Mouse (Mus musculus) heart, postnatal 10 days (tissue): ENCODE measurements at regions not wholly inside any gene's neighbourhood (a gene's known extent, or its start where the extent isn't known, plus 50 kb on each side); places are given as distances from the start of the nearest gene placed in this dataset.

Experiments
- DNase-seq, 2 experiments: peaks; one replicate each; pipeline ENCODE4 v3.0.0; 2021
- intact Hi-C: fragments of 180-260 bp; cut with DNase I; formaldehyde crosslinking; loops from one replicate; pipeline ENCODE4 v1.15.1; 2025

DNA sequence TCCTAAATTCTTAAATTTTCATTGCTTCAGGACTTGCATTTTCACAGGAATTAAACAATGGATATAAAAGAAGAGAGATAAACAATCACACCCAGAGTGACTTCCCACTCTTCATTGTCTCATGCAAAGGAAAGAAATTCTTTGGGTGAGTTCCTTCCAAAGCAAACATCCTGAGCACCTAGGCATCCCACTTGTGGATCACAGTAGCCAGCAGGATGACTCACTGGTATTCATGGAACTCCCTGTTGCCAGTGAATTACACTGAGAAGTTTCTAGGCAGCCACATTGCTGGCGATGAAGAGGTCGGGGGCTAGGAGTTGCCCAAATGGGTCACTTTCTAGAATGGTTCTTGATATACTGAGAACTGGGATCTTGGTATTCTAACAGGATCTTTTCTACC lies 609.2 kb upstream of the A1bg start:
- DNase-seq = no peak
- intact Hi-C loops = loop anchor here (10.0 kb wide), 1 partner anchor 377 kb away; no protein-coding TSS in a partner anchor

DNA sequence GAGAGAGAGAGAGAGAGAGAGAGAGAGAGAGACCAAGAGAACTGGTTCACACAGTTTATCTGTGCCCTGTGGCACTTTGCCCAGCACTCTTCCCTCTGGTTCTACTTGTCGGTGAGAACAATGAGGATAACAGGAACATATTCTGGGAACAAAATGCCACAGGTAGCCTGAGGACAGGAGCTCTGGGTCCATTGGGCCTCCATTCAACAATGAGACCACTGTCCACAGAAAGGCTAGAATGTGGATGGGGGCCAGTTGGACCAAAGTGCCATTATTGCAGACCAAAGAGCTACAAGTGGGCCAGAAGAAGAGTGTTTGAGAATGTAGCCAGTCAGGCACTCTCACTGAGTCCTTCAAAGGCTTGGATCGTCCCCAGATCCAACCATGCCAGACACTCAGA lies 600.2 kb upstream of the A1bg start:
- intact Hi-C loops = no loop called here
- DNase-seq = peak; percentile 68 to 76

DNA sequence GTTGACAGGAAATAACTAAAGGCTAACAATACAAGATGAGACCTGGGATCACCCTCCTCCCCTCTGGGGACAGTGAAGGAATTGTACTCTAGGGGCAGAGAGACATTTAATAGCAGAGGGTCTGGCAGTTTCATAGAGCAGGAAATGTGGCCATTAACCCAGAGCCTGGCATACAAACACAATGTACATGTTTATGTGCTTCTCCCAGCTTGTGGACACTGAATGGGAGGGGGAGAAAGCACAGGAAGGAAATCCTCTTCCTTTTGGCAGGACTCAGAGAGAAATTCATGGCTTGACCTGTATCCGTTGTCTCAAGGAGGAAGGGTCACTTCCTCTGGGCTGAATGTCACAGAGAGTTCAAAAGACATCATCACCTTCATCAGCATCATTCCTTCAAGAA lies 594.5 kb upstream of the A1bg start:
- intact Hi-C loops = loop anchor here (5.0 kb wide), 1 partner anchor 75 kb away; no protein-coding TSS in a partner anchor
- DNase-seq = no peak

DNA sequence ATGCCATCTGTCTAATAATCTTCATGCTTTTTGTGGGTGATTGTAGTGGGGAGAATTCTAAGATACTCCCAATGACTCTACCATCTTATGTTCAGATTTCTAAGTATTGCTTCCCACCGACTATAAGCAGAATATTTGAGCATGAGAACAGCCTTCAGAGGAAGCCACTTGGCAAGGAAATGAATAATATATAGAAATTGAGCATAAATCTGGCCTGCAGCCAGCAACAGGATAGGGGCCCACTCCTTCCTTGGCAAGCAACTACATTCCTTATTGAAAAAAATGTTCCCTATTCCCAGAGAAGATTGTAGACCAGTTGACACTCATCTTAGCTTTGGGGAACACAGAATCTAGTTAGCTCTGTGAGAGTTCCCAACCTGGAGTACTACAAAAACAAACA lies 591.5 kb upstream of the A1bg start:
- no peak for DNase-seq
- intact Hi-C loops = no loop called here

DNA sequence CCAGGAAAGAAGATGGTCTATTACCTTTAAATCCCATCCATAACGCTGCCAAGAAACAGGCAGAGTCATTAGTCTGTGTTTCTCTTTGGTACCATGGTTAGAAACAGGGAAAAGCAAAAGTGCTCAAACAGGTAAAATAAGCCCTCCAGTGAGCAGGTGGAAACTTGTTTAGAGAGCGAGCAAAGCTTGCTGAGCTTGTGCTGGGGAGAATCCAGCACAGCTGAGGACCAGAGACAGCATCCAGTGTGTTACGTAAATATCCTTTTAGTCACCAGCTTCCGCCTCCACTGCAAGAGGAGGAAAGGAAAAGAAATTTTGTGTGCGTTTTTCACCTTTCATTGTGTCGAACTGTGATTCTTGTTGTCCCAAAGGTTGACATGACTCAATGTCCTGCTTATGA lies 586.0 kb upstream of the A1bg start:
- intact Hi-C loops = no loop called here

DNA sequence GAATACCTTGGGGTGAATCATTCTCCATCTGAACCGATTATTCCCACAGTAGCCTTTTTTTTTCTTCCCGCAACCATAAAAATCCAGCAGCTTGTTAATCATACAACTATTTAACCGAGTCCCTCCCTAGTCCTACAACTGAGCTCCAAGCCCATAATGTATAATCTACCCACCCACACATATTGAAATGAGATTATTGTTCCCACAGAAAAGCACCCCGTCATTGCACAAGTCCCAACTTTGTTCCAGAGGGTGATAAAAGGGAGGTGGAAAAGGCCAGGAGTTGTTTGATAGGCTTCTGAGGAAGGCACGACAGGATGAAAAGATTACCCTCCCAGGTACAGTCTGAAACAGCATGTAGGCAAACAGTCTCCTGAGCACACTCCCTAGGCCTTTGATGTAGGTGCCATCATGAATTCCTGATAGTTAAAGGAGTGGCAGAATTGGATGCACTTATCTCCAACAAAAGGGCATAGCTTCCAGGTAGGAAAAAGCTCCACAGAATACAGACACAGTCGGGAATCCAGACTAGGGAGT lies 583.6 kb upstream of the A1bg start:
- intact Hi-C loops = no loop called here
- DNase-seq = no peak

More for the DNA sequence above, 586.0 kb upstream of the A1bg start:
- DNase-seq = no peak

DNA sequence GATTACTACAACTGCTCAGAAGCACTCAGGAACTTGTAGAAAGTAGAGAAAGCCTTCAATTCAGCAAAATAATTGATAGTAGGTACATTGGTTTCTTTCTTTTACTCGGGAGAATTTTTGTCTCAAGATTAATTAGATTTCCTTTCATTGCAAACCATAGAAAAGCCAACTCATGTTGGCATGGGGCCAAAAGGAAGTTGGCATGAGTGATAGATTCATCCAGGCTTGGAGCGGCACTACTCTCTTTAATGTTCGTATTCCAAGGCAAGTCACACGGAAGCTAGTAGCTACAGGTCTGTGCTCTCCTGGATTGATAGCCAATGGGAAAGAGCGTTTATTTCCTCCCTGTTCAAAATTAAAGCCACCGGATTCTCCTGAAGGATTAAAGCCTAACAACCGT lies 580.6 kb upstream of the A1bg start:
- intact Hi-C loops = no loop called here

DNA sequence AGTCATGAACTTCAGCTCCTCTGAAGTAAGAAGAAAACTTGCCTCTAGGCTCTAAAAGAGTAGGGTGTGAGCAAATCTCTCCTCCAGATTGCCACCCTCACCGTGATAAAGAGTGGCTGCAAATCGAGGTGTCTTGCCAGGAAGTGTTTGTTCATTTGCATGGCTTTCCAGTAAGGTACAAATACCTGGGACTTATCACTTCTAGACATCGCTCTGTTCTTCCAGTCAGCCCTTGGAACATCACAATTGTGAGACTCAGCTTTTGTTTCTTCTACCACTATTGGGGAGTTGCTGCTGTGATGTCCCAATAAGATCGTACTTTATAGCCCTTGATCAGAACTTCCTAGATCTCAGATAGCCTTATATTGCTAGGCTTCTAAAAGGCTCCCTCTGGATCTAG lies 566.9 kb upstream of the A1bg start:
- DNase-seq = no peak

More for the DNA sequence above, 580.6 kb upstream of the A1bg start:
- DNase-seq = no peak

DNA sequence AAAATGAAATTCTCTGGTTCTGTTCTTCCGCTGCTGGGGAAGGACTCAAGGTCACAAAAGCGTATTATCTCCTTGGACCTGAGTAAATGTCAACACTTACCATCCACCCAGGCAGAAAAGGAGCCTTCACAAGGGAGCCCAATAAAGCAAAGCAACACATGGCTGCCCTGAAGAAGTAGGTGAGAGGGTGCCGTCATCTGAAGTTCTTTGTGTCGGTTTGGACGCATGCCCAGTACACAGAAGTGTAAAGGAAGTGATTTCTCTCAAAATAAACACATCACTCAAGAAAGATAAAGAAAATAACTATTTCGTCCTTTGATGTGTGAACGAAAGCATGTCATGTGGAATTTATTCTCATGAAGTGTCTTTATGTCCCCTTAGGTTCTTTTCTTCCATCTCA lies 559.0 kb upstream of the A1bg start:
- intact Hi-C loops = no loop called here
- DNase-seq = peak; percentile 30 to 36

More for the DNA sequence above, 566.9 kb upstream of the A1bg start:
- intact Hi-C loops = no loop called here

DNA sequence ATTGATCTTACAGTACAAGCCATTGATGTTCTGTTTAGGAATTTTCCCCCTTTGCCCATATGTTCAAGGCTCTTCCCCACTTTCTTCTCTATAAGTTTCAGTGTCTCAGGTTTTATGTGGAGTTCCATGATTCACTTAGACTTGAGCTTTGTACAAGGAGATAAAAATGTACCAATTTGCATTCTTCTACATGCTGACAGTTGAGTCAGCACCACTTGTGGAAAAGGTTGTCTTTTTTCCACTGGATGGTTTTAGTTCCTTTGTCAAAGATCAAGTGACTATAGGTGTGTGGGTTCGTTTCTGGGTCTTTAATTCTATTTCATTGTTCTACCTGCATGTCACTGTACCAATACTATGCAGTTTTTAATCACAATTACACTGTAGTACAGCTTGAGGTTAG lies 551.1 kb upstream of the A1bg start:
- intact Hi-C loops = no loop called here

DNA sequence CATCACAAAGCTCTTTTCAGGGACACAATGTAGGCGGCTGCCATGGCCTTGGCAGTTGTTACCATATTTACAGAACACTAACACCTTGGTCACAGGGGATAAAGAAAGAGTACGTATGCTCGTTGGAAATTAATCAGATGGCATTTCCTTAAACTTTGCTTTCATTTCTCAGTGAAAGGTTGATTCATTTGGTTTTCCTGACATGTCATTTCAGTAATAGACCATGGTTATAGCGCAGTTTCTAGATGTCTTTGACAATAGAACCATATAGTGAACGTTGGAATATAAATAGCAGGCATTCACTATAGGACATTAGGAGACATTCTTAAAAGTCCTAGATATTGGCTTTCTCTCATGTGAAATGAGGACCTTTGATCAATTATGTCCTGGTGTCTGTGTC lies 532.2 kb upstream of the A1bg start:
- intact Hi-C loops = no loop called here
- DNase-seq = no peak

More for the DNA sequence above, 551.1 kb upstream of the A1bg start:
- DNase-seq = no peak

DNA sequence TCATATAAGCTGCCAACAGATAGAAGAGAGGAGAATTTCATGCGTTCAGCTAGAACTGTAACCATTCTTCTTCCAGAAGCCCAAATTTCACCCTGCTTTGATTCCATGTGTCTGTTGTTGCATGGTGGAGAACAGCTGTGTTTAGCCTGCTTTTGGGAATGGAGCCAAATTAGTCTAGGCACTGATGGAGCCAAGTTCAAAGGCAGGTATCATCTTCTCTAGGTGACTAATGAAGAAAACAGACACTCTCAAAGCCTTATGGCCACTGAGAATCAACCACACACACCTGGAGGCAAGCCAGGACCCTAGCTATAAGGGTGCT lies 531.5 kb upstream of the A1bg start:
- DNase-seq = no peak
- intact Hi-C loops = no loop called here

DNA sequence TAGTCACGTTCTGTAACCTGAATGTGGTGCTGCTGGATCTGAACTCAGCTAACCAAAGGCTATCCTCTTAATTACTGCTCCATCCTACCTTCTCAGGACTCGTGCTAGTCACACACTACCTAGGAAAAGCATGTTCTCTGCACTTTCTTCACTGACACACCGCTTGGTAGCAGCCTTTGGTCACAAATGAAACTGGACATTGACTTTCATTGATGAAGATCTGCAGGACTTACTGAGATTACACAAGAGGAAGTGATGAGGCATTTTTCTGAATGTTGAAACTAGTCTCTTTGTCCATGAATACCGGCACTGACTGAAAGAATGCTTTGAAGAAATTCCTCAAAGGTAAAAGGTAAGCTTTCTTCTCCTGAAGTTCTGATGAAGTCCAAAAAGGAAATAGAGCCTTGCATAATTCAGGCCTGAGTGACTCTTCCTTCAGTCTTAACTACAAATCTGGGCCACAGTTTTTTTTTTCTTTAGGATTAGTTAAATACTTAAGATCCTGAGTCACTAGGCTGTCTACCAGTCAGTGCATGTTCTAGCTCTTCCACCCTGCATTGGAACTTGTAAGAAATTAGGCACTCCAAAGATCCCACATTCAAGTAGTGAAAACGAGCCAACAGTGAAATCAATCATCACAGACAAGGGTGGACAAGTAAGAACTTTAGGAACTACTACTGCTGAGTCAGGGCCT lies 531.0 kb upstream of the A1bg start:
- intact Hi-C loops = no loop called here

DNA sequence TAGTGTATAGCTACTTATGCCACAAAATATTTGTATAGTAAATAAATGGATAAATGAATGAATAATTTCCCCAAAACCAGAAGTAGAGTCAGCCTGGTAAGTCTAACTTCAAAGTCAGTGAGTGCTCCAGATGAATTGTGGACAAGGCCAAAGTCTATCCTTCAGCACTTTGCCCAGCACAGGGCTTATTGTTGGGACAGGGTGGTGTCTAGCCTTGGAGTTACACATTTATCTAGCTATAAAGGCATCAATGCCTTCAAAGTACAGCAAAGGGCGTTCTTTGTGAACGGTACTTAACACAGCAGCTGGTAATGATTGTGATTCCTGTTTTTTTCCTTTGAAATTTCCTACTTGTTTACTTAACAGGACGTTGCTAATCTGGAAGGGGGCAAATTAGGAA lies 527.4 kb upstream of the A1bg start:
- no peak for DNase-seq
- intact Hi-C loops = no loop called here

More for the DNA sequence above, 531.0 kb upstream of the A1bg start:
- DNase-seq = no peak

DNA sequence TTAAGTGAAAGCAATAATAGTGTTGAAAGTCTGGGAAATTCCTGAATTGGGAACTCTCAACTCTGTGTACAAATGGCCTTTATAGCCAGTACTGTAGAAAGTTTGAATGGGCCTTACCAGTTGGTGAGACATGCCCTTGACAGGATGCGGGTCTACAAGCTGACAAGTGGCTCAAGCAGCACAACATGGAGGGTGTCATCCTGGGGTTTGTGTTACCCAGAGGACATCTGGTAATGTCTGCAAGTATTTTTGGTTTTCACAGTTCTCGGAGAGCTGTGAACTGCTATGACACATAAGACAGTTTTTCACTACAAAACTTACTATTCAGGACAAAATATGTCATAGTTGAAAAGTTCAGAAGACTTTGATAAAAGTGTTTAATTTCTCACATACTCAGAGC lies 525.7 kb upstream of the A1bg start:
- no peak for DNase-seq
- intact Hi-C loops = no loop called here

DNA sequence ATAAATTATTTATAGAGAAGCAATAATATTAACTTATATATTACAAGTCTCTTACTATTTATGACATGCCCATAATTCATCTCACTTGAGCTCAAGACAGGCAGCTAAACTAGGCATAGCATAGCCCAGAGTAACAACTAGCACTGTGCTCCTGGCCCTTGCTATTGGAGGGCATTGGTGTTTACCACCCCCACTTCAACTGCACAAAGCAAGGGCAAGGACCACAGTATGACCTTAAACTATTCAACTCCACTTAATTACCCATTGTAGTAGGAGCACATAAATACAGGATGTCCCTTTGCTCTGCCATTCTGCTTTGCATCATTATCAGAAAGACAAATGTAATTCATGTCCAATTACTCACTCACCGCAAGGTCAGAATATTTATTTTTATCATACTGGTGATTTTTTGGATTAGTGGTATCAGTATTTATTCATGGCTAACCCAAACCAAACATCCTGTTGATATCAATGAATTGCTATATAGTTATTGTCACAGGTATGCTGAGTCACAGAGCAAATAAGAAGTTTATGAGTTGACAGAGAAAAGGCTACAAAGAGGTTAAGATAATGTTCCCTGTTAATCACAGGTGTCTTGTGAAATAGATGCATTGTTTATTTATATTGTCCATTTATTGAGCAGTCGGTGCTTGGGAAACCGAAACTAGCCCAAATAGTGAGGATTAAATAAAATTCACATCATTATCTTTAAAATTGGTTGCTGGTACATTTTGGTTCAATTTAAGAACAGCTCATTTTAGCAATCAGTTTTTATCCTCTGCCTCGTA lies 523.4 kb upstream of the A1bg start:
- intact Hi-C loops = no loop called here
- no peak for DNase-seq

DNA sequence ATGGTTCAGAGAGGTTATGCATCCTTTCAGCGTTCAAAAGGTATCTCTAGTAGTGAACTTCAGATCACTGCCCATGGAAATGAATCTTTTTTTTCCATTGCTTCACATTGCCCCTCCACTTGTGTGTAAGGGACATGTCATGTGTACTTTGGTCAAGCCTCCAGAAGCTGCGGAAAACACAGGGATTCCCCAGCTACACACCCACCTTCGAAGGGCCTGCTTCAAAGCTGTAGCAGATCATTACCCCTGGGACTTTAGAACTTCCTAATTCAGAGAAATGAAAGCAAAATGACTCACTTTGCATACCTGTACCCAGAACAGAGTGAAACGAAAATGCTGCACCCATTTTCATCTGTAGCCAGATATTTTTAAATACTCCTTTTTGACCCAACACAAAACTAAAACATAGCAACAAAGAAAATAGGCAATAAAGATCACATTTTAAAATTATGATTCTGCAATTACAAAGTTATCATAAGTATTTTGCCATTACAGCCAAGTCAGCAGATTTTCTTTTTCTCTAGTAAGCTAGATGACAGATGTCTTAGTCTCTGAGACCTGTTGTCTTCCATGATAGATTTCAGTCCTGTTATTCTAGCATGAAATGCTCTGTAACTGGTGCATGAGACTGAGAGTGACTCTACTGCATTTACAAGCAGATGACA lies 519.1 kb upstream of the A1bg start:
- no peak for DNase-seq
- intact Hi-C loops = loop anchor here (5.0 kb wide), 1 partner anchor 75 kb away; no protein-coding TSS in a partner anchor

DNA sequence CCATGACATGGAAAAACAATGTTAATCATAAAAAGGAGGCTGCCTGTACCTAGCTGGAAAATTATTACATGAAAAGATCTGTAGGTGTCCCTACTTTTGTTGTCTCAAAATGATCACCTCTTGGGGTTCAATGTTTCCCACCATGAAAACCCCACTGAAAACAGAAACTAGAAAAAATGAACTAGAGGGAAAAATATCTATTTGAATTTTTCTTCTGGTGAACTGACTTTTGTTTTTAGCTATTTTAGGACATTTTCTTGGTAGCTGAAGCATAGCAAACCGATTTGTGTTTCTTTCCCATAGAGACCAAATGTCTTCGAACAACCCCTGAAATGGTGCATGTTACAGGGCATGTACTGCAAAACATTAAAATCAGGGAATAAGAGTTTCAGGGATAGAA lies 518.2 kb upstream of the A1bg start:
- intact Hi-C loops = loop anchor here (5.0 kb wide), 1 partner anchor 76 kb away; no protein-coding TSS in a partner anchor
- DNase-seq = no peak

DNA sequence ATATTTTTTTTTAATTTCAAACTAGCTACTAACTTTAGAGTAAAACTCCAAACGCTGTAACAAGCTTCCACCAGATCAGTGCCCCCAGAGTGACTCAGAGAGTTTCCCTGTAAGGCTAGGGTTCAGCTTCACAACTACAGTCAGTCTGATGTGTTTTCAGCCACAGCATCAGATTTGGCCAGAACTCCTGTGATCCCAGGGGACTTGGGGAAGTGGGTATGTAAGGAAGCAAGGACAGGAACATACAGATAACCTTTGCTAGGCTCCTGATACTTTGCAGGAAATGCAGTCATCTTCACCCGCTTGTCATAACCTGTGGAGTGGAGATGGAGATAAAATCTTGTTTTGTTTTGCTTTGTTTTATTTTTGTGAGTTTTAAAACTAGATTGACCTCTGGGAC lies 517.5 kb upstream of the A1bg start:
- intact Hi-C loops = loop anchor here (5.0 kb wide), 1 partner anchor 77 kb away; no protein-coding TSS in a partner anchor

DNA sequence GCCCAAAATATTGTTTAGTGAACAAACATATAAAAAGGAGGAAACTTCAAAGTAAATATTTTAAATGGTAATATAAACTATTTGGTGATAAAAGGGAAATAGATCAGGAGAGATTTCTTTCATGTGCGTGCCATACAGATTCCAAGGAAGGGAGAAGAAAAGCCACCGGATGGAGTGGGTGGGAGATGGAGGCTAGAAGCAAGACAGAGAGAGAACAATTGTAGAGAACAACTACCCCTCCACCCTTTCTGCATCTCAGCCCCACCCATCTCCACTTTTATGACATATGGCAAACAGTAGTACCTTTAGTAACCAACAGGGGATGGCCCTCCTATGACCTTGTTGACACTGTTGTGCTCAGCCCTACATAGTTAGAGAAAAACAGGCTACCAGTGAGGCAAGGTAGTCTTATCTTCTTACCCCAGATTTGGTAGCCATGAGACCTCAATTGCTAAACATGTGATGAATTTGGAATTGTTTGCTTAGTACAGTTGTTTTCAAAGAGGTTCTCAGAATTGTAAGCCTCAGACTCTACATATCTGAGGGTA lies 516.9 kb upstream of the A1bg start:
- DNase-seq = no peak
- intact Hi-C loops = loop anchor here (5.0 kb wide), 1 partner anchor 78 kb away; no protein-coding TSS in a partner anchor

More for the DNA sequence above, 517.5 kb upstream of the A1bg start:
- peak in 1 of 2 experiments; percentile 22 for DNase-seq
